Mouse (Mus musculus) right cerebral cortex, adult 18-20 months (tissue): Measurements from ENCODE around the gene 2300009A05Rik.

Experiments used
- DNase-seq: peaks from one replicate; pipeline ENCODE4 v3.0.0; 2022; ENCODE audit warnings: mixed read lengths

The 2300009A05Rik gene

GRCm38 (mm10) chr9:63398611-63399462 is at the start of gene 2300009A05Rik:
Gene 2300009A05Rik, minus strand, starts transcription at chr9:63399246.
- DNase-seq: peak; percentile 95

DNA sequence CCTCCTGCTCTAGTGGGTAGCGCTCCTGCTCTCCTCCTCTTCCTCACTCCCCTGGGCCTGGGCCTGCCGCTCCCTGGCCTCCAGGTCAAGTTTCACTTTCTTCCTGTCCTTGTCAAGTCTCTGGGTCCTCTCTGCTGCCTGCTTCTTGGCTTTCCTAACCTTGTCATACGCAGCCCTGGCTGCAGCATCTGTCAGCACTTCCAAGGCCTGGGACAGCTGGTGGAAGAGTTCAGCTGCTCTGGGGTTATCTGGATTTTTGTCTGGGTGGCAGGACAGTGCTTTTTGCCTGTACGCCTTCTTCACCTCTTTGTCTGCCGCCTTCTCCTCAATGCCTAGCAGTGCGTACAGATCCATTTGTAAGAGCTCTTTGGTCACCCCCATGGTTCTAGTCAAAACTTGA is 44.6 kb upstream of the 2300009A05Rik start:
- DNase-seq: no peak

DNA sequence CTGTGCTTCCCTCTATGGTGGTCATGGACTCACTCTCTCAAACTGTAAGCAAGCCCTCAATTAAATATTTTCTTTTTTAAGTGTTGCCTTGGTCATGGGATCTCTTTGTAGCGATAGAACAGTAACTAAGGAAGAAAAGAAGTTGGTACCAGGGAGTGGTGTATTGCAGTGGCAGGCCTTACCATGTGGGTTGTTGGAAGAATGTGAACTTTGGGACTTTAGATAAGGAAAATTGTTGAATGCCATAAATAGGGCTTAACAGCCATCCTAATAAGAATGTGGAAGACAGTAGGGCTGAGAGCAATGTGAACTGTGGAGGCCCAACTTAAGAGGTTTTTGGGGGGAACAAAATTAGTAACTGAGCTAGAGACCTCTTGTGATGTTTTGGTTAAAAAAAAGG is 31.6 kb upstream of the 2300009A05Rik start:
- DNase-seq: no peak

DNA sequence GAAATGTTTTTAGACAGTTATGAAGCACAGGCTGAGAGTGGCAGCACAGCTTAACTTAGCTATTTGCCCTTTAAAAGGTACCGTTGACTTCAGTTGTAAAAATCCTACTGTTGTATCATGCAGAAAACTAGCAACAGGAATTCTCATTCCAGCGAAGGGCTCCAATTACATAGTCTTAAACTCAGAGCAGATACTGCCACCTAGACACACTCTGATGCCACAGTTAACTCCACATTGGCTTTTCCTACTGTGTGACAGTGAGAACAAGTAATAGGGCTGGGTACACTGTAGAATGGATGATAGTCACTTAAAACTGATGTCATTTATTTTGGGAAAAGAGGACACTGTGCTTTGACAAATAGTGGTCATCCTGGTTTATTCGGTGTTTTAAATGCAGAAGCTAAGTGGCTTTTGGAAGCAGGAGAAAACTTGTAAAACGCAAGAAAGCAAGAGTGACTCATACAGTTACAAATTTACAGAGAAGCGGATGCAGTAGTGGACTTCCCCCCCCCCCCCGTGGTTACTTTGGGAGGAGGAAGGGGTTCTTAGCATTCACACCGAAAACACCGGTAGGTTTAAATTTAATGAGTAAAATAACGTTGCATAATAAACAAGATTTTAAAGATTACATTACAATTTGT is 22.2 kb upstream of the 2300009A05Rik start:
- DNase-seq: no peak

DNA sequence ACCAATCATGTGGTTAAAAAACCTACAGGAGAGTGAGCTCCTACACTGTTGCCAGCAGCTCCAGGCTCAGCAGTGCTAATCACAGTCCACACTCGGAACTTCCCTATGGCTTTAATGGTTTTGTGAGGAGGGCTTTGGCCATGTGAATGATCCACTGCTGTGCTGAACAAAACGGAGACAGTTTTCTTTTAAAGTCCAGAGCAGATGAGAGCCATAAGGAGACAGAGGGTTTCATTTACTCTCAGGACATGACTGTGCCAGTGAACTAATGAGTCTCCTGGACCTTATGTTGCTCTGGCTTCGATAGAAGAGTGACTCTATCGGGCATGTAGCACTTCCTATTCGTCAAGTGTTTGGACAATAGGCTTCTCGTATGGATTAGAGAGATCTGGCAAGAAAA is 21.4 kb upstream of the 2300009A05Rik start:
- no peak for DNase-seq

DNA sequence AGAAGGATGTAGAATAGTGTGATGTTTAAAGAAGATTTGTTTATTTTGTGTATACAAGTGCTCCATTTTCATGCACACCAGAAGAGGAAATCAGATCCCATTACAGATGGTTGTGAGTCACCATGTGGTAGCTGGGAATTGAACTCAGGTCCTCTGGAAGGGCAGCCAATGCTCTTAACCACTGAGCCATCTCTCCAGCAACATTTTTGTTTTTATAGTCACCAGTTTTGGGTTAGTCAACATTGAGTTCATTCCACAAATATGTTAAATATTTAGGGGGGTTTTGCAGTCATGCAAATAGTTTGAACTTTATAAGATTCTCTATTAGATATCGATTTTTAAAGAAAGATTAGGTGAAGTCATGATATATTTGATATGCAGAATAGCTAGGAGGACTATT is 1.1 kb upstream of the 2300009A05Rik start:
- DNase-seq: no peak

DNA sequence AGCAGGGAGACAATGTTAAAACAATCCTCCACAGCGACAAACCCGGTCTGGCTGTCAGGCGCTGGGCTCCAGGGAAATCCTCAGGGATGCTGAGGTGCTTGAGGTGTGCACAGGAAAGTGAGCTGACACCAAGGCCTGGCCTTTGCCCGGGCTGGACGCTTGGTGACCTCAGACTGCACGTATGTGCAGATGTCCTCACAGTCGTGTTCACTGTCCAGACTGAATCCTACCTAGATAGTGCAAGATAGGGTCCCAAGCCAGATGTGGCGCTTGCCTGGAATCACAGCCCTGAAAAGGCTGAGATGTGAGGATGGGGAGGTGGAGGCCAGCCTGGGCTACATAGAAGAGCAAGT is 393 bp upstream of the 2300009A05Rik start:
- DNase-seq: no peak

- peak; percentile 55 for DNase-seq
These were observed 3.4 kb downstream of the 2300009A05Rik start for GRCm38 (mm10) chr9:63395612-63396011.

GRCm38 (mm10) chr9:63391307-63391706 is 7.7 kb downstream of the 2300009A05Rik start:
- DNase-seq: no peak

- DNase-seq: no peak
These were observed 16.3 kb downstream of the 2300009A05Rik start for GRCm38 (mm10) chr9:63382761-63383160.

DNA sequence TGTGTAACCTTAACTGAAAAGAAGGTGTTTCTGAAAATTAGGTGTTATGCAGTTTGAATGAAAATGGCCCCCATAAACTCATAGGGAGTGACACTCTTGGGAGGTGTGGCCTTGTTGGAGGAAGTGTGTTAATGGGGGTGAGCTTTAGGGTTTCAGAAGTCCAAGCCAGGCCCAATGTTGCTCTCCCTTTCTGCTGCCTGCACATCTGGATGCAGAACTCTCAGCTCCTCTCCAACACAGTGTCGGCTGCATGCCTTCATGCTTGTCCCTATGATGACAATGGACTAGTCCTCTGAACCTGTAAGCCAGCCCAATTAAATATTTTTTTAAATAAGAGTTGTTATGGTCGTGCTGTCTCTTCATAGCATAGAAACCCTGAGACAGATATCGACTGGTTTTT is 18.7 kb downstream of the 2300009A05Rik start:
- no peak for DNase-seq

- no peak for DNase-seq
These were observed 20.9 kb downstream of the 2300009A05Rik start for GRCm38 (mm10) chr9:63378174-63378573.

GRCm38 (mm10) chr9:63377270-63378142 is 21.5 kb downstream of the 2300009A05Rik start, which contains the start of gene Map2k5:
Gene Map2k5, minus strand, starts transcription at chr9:63377902.
- peak; percentile 93 for DNase-seq

DNA sequence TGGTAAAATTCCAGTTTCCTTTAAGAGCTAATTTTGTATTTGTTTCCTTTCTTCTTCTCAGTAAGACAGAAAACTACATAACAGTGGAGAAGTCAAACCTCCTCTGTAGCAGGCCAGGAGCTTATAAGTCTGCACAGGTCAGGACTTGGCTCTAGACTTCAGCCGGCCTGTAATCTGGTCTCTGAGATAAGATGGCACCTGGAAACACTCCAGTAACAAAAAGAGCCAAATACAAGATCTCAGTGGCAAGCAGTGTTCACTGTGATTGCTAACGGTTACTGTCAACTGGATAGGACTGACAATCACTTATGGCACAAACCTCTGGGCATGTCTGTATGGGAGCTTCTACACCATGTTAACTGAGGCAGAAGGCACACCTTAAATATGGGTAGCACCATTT is 25.7 kb downstream of the 2300009A05Rik start:
- no peak for DNase-seq

DNA sequence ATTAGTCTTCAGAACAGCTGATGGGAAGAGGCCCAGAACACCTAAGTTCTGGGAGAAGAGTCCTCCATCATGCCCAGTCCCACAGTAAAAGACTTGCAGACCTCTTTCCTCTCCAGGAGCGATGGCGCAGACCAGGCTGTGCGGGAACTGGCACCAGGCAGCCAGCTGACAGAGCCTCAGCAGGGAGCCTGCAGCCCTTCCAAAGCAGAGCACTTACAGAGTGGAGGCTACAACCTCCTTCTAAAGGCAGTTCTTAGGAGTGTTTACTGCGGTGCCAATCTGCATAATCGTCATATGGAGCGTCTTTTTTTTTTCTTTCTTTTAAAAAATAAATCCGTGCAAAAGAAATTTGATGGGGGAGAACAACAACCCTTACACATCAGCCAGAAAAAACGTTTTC is 26.5 kb downstream of the 2300009A05Rik start:
- DNase-seq: no peak

DNA sequence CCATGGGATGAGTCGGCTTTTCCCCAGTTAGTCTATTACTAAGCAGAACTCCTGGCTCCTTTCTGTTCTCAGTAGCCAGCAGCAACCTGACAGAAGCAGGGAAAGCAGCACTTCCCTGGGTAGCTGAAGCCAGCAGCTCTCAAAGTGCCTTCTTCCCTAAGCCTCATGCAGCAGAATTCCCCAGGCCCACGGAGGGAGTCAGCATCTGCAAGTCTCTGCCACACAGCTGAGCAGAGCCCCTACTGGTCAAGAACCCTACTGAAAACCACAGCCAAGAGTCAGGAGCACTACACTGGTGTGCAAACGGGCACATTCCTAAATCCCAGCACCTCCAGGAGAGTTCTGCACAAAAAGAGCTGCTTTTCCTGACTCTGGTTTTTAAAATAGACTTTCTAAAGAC is 38.6 kb downstream of the 2300009A05Rik start:
- no peak for DNase-seq

- DNase-seq: peak; percentile 29
These were observed 40.0 kb downstream of the 2300009A05Rik start for GRCm38 (mm10) chr9:63359016-63359415.

DNA sequence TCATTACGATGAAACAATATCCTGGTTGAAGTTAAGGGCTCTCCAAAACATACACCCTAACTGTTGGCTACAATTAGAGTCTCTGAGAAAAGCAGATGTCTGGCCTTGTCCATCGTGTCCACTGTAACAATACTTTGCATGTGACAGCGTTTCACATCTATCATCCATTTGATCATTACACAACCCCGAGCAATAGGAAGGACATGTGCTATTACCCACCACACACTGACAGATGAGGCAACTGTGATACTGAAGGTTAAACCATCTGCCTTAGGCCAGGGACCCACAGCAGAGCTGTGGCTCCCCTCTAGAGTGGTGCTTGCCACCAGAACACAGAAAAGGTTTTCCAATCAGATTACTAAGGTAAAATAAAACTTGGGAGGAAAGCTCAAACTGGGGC is 42.3 kb downstream of the 2300009A05Rik start:
- no peak for DNase-seq

GRCm38 (mm10) chr9:63356278-63356677 is 42.8 kb downstream of the 2300009A05Rik start:
- no peak for DNase-seq

DNA sequence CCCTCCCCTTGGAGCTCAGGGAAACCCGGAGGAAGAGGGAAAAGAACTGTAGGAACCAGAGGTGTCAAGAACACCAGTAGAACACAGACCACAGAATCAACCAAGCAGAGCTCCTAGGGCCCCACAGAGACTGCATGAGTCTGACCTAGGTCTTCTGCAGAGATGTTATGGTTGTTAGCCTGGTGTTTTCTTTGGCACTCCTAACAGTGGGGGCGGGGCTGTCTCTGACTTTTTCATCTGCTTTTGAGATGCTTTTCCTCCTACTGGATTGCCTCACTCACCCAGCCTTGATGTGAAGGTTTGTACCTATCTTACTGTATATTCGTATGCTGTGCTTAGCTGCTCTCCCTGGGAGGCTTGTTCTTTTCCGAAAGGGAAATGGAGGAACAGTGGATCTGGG is 44.9 kb downstream of the 2300009A05Rik start:
- no peak for DNase-seq

DNA sequence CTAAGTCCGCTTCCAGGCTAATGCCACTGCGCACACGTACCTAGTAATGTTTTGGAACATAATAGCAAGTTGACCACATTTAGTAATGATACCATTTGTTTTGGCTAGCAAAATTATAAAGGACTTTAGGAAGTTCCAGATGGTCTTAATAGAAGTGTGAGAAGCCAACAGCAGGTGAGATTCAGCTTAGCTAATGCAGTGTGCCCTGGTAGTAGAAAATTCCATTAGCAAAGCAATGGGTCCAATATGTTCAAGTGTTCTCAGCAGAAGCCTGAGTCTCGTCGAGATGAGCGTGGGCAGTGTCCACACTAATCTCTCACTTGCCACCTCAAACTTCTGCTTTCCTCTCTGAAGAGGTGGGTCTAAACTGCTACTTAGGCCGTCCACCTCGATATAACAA is 49.0 kb downstream of the 2300009A05Rik start:
- DNase-seq: no peak

DNA sequence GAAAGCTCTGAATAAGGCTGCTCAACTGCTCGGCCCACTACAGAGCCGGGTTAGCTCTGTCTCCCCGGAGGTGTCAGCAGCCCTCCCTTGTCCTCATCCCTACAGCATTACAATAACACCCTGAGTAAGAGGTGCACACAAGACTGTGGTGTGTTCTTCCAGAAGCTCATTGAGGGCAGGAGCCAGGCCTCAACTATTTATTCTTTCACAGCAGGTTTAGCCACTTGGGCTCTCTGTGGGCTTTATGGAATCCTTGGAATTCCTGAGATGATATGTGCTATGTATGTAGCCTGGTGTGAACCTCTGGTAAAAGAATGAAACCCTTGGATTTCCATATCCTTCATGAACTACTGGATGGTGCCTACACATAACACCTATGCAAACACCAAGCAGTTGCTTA is 49.8 kb downstream of the 2300009A05Rik start:
- no peak for DNase-seq

DNA sequence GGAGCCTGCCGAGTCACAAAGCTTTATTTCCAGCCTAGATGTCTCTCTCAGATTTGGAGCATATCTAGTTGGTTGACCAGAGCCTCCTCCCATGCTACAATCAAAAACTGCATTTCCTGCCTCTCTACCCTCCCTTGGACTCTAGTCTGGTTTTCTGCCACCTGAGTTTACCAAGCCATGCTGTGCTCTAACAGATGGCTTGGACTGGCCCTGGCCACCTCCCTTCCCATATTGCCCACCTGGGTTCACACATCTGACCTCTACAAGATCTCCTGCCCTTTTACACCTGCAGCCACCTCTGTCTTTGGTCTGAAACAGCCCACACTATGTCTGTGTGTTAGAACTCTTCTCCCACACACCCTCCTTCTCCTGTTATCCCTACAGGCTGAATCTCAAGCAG is 50.9 kb downstream of the 2300009A05Rik start:
- DNase-seq: no peak
